Mouse (Mus musculus): ENCODE data around the gene Smc1a. TPM values are rescaled to one million over a fixed set of nuclear protein-coding genes. Genes with fewer than 3 reads are reported as not detected.

Gene Smc1a
- total RNA-seq (2023), result 10 to 100 TPM; 74.3 to 90.0 TPM

DNA sequence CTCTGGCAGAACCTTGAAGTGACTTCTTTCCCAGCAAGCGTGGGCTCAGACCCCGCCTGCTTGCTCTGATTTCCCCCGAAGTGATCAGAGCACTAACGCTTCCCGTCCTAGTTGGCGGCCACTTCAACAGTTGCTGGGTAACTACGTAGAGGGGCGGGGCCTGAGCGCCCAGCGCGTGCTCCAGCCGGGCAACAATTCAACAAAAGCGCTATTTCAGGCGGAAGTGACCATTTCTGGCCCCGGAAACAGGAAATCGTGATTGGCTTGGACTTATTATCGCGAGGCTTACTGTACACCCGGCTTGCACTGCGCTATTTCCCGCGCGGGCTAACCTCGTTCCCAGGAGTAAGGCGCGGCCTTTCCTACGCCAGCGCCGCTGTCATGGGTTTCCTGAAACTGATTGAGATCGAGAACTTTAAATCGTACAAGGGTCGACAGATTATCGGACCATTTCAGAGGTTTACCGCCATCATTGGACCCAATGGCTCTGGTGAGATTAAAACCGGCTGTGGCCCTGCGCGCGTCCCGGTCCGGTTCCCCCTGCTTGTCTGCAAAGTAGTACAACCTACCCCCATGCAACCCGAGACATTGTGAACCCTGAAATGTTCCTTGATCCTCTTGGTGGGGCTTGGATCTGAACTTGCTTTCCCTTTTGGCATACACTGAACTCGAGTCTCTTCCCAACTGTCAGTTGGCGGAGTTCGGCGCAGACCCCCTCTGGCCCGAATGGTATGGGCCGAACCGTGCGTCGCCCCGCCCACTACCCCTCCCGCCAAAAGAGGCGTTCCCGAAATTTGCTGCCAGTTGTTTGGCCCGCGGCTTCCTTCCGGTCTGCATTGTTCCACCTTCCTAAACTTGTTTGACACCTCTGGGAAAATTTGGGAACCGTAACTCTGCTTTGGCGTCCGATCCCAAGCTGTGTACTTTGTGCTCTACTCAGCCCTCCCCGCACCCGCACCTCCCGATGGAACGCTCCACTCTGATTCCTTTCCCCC, at the start of gene Smc1a, which contains the start of gene Ribc1:
Smc1a (plus strand) TSS at position 278 of the 995 bp plus-strand sequence.
Ribc1 (minus strand) TSS at position 145 of the 995 bp plus-strand sequence.

DNA sequence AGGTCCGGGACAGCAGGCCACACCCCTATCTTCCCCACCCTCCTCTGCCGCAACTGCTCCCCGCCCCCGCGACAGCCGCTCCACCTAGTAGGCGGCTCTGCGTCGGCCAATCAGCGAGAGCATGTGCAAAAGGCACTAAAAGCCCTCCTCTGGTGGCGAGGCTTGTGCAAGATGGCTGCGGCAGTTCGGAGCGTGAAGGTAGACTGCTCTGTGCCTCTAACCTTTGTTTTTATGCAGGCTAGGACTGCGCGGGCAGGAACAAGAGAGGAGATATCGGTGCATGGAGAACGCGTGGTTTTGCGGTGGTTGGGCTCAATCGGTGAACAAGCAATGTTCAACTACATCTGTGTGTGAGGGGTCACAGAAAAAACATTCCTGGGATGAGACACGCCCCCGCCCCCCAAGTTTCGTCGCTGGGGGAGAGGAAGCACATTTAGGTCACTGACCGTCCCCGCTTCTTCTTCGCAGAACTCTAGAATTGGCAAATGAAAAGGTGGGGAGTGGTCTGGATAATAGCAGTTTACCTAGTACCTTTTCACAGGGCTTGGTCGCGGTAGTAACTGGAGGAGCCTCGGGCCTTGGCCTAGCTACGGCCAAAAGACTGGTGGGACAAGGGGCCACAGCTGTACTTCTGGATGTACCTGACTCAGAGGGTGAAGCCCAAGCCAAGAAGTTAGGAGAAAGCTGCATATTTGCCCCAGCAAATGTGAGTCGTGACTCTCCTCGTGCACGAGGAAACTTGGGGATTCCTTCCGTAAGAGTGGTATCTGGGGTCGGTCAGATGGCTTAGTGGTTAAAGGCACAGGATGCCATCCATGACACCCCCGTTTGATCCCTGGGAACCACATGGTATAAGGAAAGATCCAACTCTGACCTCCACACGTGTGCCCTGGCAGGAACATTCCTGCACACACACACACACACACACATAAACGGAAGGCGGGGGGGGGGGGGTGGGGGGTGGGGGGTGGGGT, 14.2 kb upstream of the Smc1a start, which contains the start of gene Hsd17b10:
Hsd17b10 (plus strand) TSS at position 109 of the 974 bp plus-strand sequence.

Other genes with a start within 250 kb of the Smc1a start
- gene Huwe1, start 215.6 kb upstream of the Smc1a start, total RNA-seq (2023), result 100 to 1,000 TPM in 1 of 2 experiments, 10 to 100 TPM in 1; 79.2 to 100 TPM
- 10 to 100 TPM; 35.6 to 44.6 TPM for gene Hsd17b10, start 14.6 kb upstream of the Smc1a start, total RNA-seq (2023)
- under 1 TPM; 0.38 to 0.99 TPM for gene Ribc1, start 133 bp upstream of the Smc1a start, total RNA-seq (2023)
- 1 to 10 TPM; 7.3 to 8.4 TPM for gene Iqsec2, start 127.8 kb downstream of the Smc1a start, total RNA-seq (2023)
- 10 to 100 TPM; 56.6 to 82.6 TPM for gene Kdm5c, start 216.6 kb downstream of the Smc1a start, total RNA-seq (2023)